Mouse (Mus musculus) thymus, postnatal 0 days (tissue): Measurements from ENCODE around the gene Gse1. TPM values are rescaled to one million over a fixed set of nuclear protein-coding genes. Genes with fewer than 3 reads are reported as not detected.

Experiments
- DNase-seq: peaks from one replicate; pipeline ENCODE4 v3.0.0-alpha.2; 2015; ENCODE audit warnings: low spot score
- polyA plus RNA-seq: library from polyadenylated mRNA; unstranded; fragments of >200 nt; fragmentation: Nextera tagmentation; extraction: Ambion mirVana; gene quantifications from 2 replicates; pipeline ENCODE4 v1.2.1, GENCODE M21; 2015

Gene Gse1
- polyA plus RNA-seq, 1 experiment from 2014 or later = 35.9 TPM

DNA sequence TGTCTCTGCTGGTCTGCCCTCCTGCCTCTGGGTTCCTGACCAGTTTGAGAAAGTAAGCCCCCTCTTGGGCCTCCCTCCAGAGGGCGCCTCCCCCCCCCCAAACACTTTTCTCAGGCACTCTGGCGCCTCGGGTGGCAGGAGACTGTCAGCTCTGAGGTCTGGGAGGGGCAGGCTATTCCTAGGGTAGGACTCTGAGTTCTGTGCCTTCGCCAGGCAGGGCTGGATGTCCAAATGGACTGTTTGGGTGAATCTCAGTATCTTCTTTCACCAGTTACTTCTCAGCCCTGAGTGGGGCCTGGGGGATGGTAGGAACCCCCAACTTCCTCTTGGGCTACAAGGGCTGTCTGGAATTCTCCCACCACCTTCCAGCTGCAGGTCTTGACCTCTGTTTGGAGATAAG lies 16.9 kb upstream of the Gse1 start:
- DNase-seq = peak; percentile 6

DNA sequence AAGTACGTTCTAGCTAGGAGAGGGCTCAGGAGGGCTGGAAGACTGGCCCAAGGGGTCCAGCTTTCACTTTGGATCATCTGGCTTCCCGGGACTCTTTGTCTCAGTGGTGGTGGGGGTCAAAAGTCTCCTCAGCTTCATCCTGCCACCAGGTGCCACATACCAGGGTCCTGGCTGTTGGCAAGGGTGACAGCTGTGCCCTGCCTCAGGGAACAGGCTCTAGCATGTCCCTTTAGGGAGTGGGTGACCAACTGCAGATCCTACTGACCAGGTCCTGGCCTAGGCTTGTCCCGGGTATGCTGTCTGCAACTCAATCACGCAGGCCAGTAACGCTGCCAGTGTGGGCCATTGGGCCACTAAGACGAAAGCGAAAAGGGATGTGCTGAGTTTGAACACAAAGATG lies 15.7 kb upstream of the Gse1 start:
- DNase-seq = no peak

DNA sequence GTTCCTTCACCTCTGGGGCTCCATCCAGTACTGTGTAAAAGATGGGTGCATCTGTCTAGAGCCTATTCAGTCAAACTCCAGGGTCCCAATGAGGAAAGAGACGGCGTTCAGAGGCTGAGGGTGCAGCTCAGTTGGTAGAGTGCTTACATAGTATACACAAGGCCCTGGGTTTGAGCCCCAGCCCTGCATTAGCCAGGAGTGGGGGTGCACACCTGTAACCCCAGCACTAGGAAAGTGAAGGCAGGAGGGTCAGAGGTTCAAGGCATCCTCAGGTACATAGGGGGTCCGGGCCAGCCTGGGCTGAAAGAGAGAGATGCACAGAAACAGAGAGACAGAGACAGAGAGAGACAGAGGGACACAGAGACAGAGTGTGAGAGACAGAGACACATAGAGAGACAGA lies 15.0 kb upstream of the Gse1 start:
- no peak for DNase-seq

DNA sequence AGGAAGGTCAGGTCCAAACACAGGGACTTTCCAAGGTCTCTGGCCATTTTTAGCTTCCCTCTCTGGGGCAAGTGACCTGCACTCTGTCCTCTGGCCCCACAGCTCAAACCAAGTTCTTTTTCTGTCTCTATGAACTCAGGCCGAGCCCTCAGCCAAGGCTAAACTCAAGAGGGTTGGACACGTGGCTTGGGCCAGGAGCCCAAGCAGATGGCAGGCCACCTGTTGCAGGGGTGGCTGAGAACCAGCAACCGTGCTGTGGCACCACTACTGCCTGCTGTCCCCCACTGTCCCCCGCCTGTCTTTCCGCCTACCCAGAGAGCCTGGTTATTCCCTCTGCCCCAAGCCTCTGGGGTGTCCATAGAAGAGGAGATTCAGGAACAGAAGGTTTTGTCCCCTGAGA lies 14.3 kb upstream of the Gse1 start:
- no peak for DNase-seq

DNA sequence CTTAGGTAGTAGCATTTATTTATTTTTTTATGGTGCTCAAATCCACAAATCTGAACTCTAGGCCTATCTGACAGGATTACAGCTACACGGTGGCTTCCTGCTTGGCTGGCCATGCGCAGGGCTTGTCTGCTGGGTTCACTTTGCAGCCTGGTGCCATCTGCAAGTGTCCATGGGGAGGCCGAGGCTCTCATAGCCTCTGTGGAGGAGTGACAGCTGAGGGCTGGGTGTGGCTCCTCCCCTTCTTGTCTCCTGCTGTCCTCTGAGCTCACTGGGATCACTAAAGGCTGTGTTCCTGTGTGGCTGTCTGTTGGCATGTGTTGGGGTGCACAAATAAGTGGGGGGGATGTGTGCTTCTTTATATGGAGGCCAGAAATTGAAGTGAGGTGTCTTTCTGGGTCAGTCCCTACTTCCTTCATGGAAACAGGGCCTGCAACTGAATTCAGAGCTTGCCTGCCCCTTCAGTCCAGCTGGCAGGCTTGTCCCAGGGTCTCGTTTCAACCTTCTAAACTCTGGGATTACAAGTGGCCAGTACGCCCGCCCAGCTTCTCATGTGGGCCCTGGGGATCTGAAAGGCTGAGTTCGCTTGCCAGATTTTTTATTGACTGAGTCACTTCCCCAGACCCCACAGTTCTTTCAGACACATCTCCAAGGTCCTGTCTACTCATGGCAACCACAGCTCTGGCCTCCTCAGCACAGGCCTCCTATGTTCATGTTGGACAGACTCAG lies 12.7 kb upstream of the Gse1 start:
- DNase-seq = no peak

DNA sequence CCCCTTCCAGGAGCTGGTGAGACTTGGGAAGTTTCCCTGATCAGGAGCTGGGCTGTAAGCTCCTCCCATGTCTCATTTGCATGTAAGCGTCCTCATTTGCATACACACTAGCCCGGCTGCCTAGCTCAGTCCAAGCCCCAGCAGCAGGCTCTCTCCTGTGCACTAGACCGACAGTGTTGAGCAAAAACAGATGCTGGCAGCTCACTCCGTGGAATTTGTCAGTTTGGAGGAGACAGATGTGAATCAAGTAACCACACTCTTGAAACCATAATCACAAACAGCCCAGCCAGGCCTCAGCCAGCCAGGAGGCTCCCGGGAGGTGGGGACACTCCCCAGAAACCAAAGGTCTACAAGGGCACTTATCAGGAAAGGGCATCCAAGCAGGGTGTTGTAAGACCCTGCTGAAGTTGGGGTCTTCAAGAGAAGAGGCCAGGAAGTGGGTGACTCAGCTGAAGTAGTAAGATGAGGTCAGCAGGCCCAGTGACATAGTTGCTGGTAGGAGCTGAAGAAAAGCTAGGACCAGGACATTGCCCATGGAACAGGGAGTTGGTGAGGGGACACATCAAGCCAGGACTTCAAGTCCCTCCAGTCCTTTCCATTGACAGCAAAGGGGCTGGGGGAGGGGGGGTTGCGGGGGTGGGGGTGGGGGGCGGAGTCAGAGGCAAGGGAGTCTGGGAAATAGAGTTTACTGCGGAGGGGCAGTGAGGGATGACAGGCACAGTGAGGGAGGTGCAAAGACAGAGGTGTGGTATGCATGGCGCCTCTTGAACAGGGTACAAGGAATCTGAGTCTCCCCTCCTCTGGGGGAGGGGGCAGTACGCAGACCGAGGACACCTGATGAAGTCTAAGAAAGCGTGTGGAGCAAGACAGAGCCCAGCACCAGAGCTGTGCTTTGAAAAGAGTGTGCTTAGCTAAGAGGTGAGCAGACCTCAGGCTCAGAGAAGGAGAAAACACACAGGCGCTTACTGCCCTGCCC lies 11.1 kb upstream of the Gse1 start:
- DNase-seq = no peak

DNA sequence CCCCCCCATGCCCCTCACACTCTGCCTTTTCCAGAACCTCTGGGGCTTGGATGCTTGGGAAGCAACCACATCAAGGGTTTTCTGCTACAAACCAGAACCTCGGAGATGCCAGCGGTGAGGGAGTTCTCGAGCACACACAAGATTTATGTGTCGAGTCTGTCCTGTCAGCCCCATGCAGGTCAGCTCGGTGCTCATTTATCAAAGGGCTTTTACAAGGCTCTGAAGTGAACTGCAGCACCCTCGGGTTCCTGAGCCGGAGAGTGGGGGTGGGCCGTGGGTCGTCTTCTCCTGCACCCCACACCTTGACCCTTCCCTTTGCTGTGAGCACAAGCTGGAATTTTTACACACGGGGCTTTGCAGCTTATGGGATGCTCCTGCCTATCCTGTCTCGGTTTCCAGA lies 5.7 kb upstream of the Gse1 start:
- DNase-seq = no peak

DNA sequence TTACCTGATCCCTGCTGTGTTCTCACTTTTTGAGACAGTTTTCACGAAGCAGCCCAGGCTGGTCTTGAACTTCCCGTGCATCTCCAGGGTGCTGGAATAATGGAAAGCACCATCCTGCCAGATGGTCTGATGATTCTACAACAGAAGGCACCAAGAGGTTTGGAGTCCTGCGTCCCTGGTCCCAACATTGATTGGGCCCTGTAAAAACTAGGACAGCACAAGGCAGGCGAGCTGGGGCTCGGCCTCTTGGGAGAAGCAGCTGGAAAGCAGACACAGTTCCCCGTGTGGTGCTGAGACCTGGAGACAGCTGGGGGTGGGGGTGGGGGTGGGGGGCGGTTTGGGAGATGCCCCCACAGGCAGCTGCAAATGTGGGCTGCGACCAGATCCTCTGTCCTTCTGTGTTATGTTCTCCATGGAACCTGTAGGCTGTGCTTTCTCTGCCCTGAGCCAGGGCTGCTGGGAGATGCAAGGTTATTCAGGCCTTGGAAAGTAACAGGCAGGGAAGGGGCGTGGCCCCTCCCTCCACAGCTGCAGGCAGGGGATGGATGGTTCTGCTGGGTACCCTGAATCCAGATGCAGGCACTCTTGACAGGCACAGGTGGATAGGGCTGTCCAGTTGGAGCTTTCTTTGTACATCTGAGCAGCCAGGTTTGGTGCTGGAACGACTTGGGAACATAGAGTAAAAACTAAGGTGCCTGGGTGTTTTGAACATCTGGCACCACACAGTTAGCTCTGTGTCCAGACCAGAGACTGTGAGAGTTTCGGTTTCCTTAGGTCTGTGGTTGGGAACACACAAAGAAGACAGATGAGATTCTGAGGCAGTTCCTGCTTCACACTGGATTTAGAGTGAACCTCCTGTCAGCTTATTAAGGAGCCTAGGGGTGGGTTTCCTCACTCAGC lies 3.5 kb upstream of the Gse1 start:
- no peak for DNase-seq

DNA sequence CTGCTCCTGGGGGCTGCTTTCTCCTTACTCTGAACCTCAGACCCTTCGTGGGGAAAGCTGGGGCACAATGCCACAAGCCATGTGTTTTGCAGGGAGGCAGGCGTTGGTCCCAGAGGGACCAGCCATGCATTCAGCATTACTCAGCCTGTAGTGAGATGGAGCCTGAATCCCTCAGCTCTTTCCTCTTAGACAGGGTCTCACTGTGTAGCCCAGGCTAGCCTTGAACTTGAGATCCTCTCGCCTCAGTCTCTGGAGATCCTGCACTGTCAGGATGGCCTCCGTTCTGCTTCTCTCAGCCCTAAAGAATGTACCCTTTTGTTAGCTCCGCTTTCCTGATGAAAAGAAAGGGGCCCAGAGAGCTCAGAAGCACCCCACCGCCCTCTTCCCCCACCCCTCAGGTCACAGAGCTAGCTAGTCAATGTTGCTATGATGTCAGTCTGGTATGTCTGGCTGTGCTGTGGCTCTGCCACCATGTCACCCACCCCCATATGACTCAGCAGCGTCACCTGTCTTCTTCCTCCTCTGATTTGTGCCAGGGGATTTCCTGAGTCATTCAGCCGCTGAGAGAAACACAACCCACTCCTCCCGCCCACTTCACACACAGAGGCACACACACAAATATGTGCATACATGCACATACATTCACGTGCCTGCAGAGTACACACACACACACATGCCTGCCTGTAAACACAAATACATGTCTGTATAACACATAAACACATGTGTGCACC lies 2.7 kb upstream of the Gse1 start:
- DNase-seq = peak; percentile 44

DNA sequence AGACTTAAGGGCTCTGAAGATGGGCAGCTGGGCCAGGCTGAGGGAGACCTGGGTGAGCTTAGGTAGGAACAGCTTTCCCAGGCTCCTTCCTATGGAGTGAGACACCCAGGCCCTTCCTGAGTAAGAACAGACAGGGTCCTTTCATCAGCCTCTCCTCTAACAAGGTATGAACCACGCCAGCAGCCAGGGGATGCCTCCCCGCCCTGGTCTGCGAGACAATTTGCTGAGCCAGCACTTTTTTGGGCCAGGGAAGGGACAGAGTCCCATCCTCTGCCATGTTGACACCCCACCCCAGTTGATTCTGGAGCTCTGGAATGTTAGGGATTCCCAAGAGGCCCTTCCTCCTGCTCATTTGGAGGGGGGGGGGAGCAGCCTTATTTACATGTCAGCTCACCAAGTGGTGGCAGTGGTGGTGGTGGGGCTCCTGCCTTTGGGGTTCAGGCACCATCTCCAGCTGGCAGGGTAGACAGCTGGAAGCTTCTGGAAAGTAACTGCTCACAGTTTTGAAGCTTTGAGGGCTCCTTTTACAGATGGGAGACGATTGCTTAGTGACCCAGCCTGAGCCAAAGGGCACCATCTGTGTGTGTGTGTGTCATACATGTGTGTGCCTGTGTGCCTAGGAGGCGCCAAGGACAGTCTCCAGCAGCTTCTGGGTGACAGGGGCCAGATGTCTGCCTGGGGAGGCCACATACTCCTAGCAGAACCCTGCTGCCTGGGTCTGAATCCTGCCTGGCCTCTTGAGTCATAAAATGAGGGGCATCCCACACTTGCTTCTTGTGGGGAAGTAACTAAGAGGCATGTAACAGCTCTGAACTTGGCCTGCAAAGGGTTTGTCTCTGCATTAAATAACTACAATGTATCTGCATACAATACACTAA lies 1.3 kb upstream of the Gse1 start:
- no peak for DNase-seq

DNA sequence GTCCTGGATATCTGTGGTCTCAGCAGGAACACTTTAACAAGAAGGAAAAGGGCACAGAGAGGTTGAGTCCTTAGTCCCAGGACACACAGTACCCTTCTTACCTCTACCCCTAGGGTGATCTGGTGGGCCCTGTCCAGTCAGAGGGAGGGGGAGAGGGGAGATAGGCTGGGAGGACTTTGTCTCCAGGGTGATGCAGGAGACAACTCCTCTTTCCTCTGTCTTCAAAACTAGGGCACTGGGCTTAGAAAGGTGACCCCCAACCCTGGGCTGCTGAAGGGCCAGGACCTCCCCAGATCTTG lies 729 bp upstream of the Gse1 start:
- no peak for DNase-seq

DNA sequence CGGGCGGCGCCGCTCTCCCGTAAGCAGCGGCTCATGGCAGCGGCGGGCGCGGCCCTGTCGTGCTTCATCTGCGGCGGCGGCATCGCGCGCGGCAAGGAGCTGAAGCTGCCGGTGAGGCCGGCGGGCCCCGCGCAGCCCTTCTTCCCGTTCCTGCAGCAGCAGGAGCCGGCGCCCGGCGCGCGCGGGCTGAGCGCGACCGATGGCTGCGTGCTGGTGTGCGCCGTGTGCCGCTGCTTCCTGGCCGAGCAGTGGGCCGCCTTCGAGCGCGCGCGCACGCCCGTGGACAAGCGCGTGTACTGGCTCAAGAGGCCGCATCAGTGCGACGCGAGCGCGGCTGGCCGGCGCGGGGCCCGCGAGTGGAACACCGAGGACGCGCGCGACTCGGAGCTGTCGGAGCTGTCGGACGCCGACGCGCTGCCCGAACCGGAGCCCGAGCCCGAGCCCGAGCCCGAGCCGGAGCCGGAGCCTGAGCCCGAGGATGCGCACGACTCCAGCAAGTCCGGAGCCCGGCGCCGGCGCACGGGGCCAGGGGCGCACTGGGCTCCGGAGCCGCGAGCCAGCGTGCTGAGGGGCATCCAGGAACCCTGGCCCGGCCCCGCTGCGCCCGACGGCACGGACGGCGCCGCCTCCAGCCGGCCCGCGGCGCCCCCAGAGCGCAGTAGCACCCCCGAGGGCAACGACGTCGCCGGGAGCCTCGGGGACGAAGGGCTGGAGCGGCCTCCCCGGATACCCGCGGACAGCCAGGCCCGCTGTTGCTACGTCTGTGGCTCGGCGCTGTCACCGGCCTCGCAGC lies 721 bp downstream of the Gse1 start:
- no peak for DNase-seq

DNA sequence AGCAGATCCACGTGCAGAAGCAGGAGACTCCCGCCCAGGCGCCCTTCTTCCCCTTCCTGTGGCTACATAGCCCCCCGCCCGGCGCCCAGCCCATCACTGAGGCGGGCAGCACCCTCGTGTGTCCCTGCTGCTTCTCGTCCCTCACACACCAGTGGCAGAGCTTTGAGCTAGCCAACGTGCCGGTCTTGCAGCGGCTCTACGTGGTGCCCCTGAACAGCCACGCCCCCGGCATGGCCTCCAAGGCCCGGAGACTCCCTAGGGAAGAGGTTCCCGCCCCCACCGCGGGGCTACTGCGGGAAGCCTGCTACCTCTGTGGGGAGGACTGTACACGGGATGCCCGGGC lies 1.3 kb downstream of the Gse1 start:
- no peak for DNase-seq

DNA sequence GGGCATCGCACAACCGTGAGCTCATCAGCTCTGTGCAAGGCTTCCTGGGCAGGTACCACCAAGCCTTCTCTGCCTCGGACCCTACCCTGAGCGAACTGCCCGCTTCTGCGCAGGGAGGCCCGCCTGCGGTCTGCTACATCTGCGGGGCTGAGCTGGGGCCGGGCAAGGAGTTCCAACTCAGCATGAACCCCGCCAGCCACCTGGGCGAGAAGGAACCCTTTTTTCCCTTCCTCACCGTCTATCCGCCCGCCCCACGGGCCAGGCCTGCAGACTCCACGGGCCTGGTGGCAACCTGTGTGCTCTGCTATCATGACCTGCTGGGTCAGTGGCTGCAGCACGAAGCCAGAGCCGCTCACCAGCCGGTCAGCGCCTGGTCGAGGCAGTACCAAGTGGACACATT lies 1.8 kb downstream of the Gse1 start:
- DNase-seq = no peak

DNA sequence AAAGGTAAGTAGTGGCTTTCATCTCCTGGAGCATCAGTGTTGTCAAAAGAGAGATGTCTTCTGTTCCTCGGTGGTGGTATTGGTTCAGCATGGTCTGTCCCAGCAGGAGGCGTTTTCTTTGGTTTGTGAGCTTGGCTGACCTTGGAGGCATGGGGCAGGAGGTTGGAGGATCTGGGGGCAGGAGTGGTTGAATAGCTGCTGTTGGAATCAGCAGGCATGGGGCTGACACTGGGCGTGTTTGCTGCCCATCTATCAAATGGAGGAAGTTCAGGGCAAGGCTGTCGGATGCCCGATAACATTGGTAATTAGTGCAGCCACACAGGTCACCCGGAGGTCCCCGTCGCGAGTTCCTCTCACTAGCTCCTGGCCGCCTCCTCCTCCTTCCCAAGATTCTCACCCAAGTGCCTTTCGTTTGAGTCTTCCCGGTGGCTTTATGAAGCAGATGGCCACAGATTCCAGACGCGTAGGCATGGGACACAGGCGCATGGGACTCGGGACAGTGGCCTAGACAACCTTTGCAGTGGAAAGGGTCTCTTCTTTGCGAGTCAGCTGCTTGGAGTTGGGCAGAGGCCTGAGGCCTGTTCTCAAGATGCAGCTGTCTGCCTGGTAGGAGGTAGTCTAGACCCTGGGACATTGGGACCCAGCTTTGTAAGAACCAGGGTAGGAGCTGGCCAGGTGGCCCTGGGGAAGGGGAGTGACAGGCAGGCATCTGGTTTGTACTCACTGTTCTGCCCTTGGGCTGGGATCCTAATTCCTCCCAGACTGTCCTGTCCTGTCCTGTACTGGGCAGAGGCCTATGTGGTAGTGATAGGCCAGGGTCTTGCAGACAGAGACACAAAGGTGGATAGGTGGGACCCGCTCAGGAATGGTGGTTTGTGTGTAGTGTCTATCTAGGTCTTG lies 2.7 kb downstream of the Gse1 start:
- DNase-seq = no peak

DNA sequence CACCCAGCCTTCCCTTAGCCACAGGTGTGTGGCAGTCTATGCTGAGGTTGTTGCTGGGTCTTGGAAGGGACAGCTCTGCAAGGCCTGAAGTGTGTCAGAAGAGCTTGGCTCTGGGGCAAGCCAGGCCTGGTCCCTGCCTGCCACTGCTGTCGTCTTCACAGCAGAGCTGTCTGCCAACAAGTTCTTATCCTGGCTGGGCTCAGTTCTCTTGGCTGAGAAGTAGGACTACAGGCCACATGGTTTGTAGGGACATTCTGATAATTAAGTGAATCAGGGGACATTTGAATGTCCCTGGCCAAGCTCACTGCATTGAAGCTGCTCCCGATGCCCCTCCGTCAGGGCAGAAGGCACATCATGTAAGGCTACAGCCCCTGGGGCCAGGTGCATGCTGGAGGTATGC lies 3.6 kb downstream of the Gse1 start:
- DNase-seq = no peak

DNA sequence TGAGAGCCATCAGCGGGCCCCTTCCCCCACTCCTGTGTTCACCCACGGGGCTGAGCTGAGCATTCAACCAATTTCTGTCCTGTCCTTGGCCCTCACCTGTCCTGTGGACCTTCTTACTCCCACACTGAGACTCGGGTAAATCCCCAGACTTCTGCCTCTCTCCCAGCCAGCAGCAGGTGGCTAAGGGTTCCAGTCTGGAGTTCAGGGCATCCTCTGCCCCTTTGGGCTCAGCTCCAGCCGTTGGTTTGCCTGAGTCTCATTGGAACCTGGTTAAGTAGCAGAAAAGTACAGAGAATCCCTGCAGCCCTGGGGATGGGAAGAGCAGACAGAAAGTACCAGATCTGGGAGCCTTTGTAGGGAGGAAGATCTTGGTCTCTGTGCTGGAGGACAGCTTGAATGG lies 4.1 kb downstream of the Gse1 start:
- DNase-seq = no peak

DNA sequence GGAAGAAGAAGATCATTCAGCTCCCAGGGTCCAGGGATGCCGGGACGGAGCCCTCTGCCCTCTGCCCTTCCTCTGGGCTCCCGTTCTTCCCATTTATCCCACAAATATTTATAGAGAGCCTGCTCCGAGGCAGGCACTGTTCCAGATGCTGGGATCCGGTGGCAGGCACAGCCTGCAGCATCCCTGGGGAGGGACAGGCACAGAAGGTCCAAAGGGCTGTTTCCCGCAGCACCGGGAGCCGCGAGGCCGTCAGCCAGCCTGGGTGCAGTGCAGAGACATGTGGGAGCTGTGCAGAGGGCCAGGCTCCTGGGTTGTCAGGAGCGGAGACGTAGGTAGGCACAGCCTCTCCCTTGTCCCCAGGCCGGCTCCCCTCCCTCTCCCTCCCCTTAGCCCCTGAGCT lies 4.7 kb downstream of the Gse1 start:
- DNase-seq = no peak
